Mouse (Mus musculus) monocyte, adult 2 months (primary cell): ENCODE data around the gene Limch1.

ENCODE experiments used
- DNase-seq, 2 experiments: peaks; one replicate each; pipeline ENCODE4 v3.0.0; 2022; ENCODE audit warnings: low spot score in 2 of 2, low read depth in 1 of 2

The Limch1 gene

GRCm38 (mm10) chr5:66745390-66745995, at the start of gene Limch1:
Gene Limch1 (plus strand): TSS chr5:66745827.
- no peak for DNase-seq

GRCm38 (mm10) chr5:66697119-66697518, 48.5 kb upstream of the Limch1 start:
- no peak for DNase-seq

- no peak for DNase-seq
These were observed 45.7 kb upstream of the Limch1 start for GRCm38 (mm10) chr5:66699911-66700310.

GRCm38 (mm10) chr5:66701951-66702350, 43.7 kb upstream of the Limch1 start:
- no peak for DNase-seq

- DNase-seq: no peak
These were observed 42.2 kb upstream of the Limch1 start for GRCm38 (mm10) chr5:66703317-66704004.

GRCm38 (mm10) chr5:66707859-66708258, 37.8 kb upstream of the Limch1 start:
- DNase-seq: no peak

DNA sequence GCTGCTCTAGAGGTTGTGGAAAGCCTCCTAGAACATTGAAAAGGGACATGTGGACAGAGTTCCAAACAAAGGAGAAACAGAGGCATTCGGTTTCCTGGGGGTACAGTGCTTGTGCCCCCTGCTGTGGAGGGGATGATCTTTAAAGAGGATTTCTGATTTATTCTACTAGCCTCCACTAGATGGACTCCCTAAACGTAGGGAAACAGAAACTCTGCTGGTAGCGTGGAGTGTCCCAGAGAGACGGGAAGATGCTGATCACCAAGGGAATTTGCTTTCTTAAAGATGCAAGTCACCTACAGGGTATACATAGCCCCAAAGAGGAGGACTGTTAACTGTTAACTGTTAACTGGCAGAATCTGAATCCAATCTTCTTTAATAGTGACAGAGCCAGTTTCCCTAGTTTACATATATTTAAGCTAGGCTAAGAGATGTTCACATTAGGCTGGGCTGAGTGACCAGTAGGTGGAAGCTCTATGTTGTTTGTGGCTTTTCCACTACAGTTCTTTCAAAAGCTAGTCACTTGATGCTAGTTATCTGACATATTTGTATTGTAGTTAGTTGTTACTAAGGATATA, 35.1 kb upstream of the Limch1 start:
- DNase-seq: no peak

GRCm38 (mm10) chr5:66712801-66713200, 32.8 kb upstream of the Limch1 start:
- DNase-seq: no peak

DNA sequence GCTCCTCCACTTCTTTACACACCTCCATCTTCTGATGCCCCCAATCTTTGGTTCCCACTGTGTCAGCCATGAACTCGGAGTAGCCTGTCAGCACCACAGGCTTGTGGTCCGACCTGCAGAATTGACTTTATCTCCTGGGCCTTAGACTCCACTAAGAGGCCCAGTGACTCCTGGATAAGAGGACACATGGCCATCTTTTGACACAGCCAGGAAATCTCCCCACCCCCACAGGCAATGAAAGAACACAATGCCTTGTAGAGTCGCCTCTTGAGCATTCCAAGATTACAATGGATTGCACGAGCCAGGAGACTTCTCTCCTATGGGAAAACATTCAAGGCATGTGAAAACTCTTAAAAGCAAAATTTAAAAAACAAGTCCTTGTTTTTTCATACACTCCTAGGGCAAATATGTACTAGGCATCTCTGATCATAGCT, 30.1 kb upstream of the Limch1 start:
- DNase-seq: no peak

DNA sequence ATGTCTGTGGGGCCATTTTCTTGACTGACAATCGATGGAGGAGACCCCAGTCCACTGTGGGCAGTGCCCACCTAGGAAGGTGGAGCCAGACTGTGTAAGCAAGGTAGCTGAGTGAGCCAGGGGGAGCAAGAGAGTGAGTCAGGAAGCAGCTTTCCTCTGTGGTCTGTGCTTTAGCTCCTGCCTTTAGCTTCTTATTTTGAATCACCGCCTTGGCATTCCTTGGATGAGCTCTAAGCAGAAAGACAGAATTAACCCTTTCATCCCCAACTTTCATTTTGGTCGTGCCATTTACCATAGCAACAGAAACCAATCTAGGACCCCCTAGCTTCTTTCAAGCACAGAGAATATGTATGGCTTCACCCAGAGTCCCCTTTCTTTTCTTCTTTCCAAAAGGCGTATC, 27.7 kb upstream of the Limch1 start:
- no peak for DNase-seq

DNA sequence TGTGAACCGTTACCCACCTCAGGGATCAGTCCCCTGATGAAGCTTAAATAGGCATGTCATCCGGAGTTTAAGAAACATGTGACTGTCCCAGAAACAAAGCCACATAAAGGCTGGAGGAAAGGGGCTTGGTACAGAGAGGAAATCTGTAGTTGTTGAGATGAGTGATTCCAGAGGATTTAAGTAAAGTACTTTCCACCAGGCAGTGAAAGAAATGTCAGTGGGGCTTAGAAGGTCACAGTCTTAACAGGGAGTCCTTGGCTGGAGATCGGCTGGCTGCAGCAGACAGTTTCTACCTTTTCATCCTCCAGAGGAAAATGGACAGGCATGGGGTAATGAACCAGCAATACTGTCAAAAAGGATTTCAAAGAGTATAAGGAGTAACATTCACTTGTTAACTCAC, 27.2 kb upstream of the Limch1 start:
- no peak for DNase-seq

DNA sequence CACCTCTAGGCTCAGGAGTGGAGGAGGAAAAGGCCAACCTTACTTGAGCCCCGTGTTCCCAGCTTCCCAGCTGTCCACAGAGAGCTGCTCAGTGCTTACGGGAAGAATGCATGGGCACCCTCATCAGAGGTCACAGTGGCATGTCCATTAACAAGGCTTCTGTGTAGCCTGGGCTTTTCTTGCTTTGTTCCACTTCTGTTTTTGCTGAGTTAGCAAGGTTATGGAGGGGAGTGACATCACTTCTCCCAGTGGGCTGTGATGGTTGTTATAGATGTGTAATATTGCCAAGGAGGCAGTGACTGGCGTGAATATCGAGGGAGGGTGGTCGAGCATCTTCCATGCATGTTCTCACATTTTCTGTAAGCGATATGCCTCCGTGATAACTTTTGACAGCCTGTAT, 26.7 kb upstream of the Limch1 start:
- DNase-seq: no peak

- no peak for DNase-seq
These were observed 24.7 kb upstream of the Limch1 start for GRCm38 (mm10) chr5:66720921-66721320.

- DNase-seq: no peak
These were observed 23.0 kb upstream of the Limch1 start for GRCm38 (mm10) chr5:66722586-66722985.

DNA sequence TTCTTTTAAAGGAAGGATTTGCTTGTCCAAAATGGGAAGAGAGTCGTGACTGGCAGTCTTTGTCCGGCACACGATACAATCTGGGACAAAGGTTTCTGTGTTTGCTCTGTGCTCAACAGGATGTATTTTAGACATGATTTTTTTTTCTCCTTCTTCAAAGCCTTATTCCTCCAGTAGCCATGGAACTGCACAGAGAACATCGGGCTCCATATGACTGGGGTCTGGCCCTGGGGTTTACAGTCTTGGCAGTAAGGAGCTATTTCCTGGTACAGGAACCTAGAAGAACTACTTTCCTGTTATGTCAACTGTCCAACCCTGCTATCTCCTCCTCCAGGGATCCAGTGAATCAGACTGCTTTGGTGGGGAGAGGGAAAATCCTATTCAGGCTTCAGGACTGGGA, 22.6 kb upstream of the Limch1 start:
- no peak for DNase-seq

DNA sequence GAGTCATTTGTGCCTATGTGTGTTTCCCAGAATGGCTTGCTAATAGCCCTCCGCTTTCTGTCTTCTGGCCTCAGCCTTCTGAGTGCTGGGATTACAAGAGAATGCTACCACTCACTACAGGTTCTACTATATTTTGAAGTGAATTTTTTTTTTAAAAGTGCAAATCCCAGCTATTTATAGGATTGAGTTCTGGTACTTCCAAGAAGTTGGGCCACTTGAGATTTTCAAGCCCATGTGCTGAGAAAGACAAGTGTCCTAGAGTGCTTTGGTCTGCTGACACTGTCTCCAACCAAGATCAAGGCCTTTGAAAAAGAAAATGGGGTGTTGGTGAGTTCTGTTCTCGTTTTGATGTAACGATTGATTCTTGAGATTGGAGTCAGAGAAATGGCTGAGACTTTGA, 22.0 kb upstream of the Limch1 start:
- no peak for DNase-seq

GRCm38 (mm10) chr5:66729306-66729705, 16.3 kb upstream of the Limch1 start:
- no peak for DNase-seq

DNA sequence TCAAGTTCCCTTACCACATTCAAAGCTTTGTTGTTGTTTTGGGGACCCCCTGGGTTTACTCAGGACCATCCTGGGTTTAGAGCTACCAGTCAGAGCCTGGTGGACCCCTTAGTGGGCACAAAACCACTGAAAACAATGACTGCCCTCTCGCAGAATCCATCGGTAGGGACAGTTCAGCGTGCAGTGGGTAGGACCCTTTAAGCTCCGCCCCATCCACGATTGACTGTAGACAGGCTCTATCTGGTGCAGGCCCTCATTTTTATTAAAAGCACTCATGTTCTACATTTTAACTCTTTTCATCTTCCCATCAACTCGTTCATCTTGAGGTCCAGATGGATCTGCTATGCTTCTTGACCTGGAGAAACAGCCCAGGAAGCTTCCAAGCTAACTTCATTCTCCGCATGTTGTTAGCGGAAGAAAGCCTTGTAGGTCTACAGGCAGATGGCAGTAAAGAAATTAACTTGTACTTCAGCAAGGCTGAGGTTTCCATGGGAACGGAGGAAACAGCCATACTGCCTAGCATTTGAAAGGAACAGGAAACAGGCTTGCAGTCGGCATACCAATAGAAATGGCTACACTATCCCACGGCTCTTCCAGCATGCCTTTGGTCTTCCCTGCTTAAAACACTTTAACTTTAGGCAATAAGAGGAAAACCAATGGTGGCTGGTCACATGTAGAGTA, 14.9 kb upstream of the Limch1 start:
- DNase-seq: no peak

DNA sequence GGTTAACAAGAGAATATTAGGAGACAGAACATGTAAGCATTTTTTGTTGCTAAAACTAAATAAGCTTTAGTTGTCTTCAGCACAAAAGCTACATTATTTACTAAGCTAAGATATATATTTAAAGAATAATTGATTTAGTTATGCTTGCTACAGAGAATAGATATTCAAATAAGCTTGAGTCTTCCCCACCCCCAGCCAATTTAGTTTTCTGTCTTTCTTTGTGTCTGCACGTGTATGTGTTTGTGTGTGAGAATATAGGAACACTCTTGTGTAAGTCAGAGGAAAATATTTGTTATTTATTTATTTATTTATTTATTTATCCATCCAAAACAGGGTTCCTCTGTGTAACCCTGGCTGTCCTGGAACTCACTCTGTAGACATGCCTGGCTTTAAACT, 14.3 kb upstream of the Limch1 start:
- no peak for DNase-seq

DNA sequence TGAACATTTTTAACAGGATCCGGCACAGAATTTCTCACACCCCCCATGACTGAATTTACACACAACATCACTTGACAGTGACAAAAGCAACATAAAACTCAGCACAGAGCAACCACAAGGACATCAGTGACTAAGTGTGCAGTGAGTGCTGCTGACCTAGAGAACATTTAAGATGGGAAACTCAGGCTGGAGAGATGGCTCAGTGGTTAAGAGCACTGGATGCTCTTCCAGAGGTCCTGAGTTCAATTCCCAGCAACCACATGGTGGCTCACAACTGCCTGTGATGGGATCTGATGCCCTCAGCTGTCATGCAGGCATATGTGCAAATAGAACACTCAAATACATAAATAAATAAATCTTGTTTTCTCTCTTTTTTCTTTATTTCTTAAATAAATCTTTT, 12.1 kb upstream of the Limch1 start:
- no peak for DNase-seq

- DNase-seq: no peak
These were observed 6.3 kb upstream of the Limch1 start for GRCm38 (mm10) chr5:66739376-66739775.

DNA sequence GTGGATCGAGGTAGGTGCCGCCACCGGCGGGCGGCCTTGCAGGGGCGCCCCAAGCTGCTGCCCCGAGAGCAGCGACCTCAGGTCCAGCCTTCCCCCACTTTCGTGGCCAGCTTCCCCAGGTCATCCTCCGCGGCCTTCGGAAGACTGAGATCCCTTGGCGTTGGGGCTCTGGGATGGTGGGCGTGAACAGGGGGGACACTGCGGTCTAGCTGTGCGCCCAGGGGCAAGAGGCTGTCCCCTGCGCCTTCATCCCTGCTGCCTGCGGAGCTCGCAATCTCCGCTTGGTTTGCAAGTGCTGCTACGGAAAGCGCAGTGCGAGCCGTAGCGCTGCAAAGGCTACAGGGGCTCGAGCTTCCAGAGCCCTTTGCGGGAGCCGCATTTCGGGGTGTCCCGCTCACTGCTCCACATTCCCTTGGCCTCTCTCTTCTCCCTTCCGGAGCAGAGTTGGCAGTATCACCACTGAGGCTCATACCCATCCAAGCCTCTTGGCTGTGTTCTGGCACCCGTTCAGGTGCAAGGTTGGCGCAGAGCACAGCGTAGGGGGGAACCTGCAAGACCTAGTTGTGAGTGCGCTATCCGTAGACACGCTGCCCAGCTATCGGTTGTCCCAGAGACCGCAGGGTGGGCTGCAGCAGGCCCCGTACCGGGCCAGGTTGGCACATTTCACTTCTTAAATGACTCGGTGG, 512 bp downstream of the Limch1 start:
- DNase-seq: no peak
